Mouse (Mus musculus) hindbrain, embryonic 12.5 days (tissue): ENCODE results near the gene Maml2. TPM values are rescaled to one million over a fixed set of nuclear protein-coding genes. Genes with fewer than 3 reads are reported as not detected.
A peak's percentile ranks its signal among the peaks of the same experiment; 100 is the strongest.

Experiments
- ATAC-seq: fragments of 200-750 bp; cut with Nextera tagmentation; 2 replicates; pipeline ENCODE4 v1.8.0; 2017; ENCODE audit warnings: moderate TSS enrichment; ENCODE audit not compliant: low FRiP score
- H3K27ac ChIP-seq: fragments of 300-500 bp; sonication (generic); 2 replicates; pipeline ENCODE4 v1.5.1; 2016; ENCODE audit warnings: mild to moderate bottlenecking
- H3K27me3 ChIP-seq: fragments of 300-500 bp; sonication (generic); 2 replicates; pipeline ENCODE4 v1.6.1; 2016; ENCODE audit warnings: mild to moderate bottlenecking
- H3K36me3 ChIP-seq: fragments of 300-500 bp; sonication (generic); 2 replicates; pipeline ENCODE4 v1.6.1; 2016; ENCODE audit warnings: mild to moderate bottlenecking
- H3K4me1 ChIP-seq: fragments of 300-500 bp; sonication (generic); 2 replicates; pipeline ENCODE4 v1.6.1; 2016
- H3K4me2 ChIP-seq: fragments of 300-500 bp; sonication (generic); replicated peaks from 2 replicates; pipeline ENCODE4 v1.6.1; 2016; ENCODE audit warnings: mild to moderate bottlenecking
- H3K4me3 ChIP-seq: fragments of 300-500 bp; sonication (generic); 2 replicates; pipeline ENCODE4 v1.5.1; 2016; ENCODE audit warnings: mild to moderate bottlenecking
- H3K9ac ChIP-seq: fragments of 300-500 bp; sonication (generic); 2 replicates; pipeline ENCODE4 v1.6.1; 2016; ENCODE audit warnings: mild to moderate bottlenecking, moderate library complexity
- H3K9me3 ChIP-seq: fragments of 300-500 bp; sonication (generic); replicated peaks from 2 replicates; pipeline ENCODE4 v1.6.1; 2016; ENCODE audit warnings: mild to moderate bottlenecking
- WGBS: fragments of 180-500 bp; shearing (Covaris S2); methylation state at CpG from one replicate; pipeline ENCODE4 v1.1.7; 2016; 5-methylcytosine and 5-hydroxymethylcytosine counted together
- polyA plus RNA-seq: library from polyadenylated mRNA; unstranded; fragments of >200 nt; fragmentation: Nextera tagmentation; extraction: Ambion mirVana; gene quantifications from 2 replicates; pipeline ENCODE4 v1.2.1, GENCODE M21; 2016

The Maml2 gene
- polyA plus RNA-seq, 1 experiment from 2014 or later: 14.1 TPM

GRCm38 (mm10) chr9:13314577-13315004 is 16.8 kb downstream of the Maml2 start:
- no peaks in the 10 kb centered on the region for H3K27me3 ChIP-seq
- no peak for ATAC-seq
- 82% methylated on average over 5 of the region's 5 CpGs for WGBS

GRCm38 (mm10) chr9:13315393-13315792 is 17.6 kb downstream of the Maml2 start:
- no peaks in the 10 kb centered on the region for H3K9me3 ChIP-seq
- no peaks in the 10 kb centered on the region for H3K36me3 ChIP-seq
- no peak overlapping the region for H3K27ac ChIP-seq
- H3K4me1 ChIP-seq: peaks cover 8% of the 10 kb centered on the region
- no peak overlapping the region for H3K9ac ChIP-seq
- no peak for ATAC-seq
- H3K4me3 ChIP-seq: no peak overlapping the region
- no peaks in the 10 kb centered on the region for H3K27me3 ChIP-seq
- 77% methylated on average over 5 of the region's 5 CpGs for WGBS
- H3K4me2 ChIP-seq: no peak overlapping the region

More at GRCm38 (mm10) chr9:13314577-13315004, 16.8 kb downstream of the Maml2 start:
- H3K27ac ChIP-seq: no peak overlapping the region
- H3K4me1 ChIP-seq: peaks cover 16% of the 10 kb centered on the region
- H3K4me3 ChIP-seq: no peak overlapping the region
- H3K9ac ChIP-seq: no peak overlapping the region
- H3K36me3 ChIP-seq: no peaks in the 10 kb centered on the region
- no peak overlapping the region for H3K4me2 ChIP-seq
- no peaks in the 10 kb centered on the region for H3K9me3 ChIP-seq

DNA sequence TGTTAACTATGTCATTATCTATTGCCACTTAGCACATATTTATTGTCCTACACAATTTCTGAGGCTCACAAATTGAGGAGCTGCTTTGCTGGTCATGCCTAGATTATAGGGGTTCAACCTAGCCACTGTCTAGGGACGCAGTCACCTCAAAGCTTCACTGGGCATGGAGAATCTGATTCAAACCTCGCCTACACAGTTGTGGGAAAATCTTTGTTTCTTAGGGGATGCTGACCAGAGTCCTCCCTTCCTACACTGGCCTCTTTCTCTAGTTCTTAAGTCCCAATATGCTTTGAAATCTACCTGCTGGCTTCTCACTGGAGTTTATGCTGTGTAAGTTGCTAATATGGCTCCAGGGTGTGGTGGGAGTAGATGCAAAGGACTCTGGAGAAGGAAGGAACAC is 21.8 kb downstream of the Maml2 start:
- H3K36me3 ChIP-seq: no peaks in the 10 kb centered on the region
- no peak overlapping the region for H3K9ac ChIP-seq
- H3K27ac ChIP-seq: no peak overlapping the region
- H3K4me2 ChIP-seq: no peak overlapping the region
- no peaks in the 10 kb centered on the region for H3K27me3 ChIP-seq
- ATAC-seq: no peak
- no peak overlapping the region for H3K4me3 ChIP-seq
- no peaks in the 10 kb centered on the region for H3K9me3 ChIP-seq
- WGBS: 88% methylated on average over 2 of the region's 2 CpGs
- H3K4me1 ChIP-seq: peaks cover 15% of the 10 kb centered on the region

DNA sequence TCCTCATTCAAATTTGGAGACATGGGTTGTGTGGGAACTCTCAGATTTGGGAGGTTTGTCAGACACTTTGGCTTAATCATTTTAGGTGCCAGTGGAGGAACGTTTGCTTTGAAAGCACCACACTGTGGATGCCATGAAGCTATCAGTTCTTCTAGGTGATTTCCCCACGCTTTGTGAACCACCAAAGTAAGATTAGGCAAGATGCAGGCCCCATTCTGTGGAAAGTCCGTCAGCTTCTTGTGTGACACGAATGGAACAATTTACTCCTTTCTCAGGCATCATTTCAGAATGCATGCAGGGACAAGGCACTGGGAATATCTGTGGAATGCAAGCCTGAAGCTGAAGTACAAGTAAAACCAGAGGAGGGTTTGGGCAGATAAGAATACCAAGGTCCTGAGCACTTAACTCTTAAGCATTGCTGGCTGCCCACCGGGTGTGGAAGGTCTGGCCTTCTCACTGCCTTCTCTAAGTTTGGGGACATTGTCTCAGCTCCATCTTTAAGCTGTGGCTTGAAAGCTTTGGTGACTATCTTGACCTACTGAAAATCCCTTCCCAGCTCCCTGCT is 23.1 kb downstream of the Maml2 start:
- Histone ChIP-seq H3K4me2 (no peak overlapping the region), H3K9me3 (no peaks in the 10 kb centered on the region), H3K4me3 (no peak overlapping the region), H3K36me3 (no peaks in the 10 kb centered on the region), H3K9ac (no peak overlapping the region), H3K27ac (no peak overlapping the region), H3K4me1 (peaks cover 12% of the 10 kb centered on the region), H3K27me3 (no peaks in the 10 kb centered on the region)
- no peak for ATAC-seq
- WGBS: 91% methylated on average over 5 of the region's 5 CpGs

- Histone ChIP-seq H3K36me3 (no peaks in the 10 kb centered on the region), H3K27me3 (no peaks in the 10 kb centered on the region), H3K9ac (no peak overlapping the region), H3K4me3 (no peak overlapping the region), H3K27ac (peak overlapping the region; percentile 13; the same call in 1 of the 2 replicates), H3K9me3 (no peaks in the 10 kb centered on the region), H3K4me2 (no peak overlapping the region), H3K4me1 (peaks cover 12% of the 10 kb centered on the region)
- 86% methylated on average over 2 of the region's 2 CpGs for WGBS
- no peak for ATAC-seq
Measured at GRCm38 (mm10) chr9:13323074-13323473, 25.3 kb downstream of the Maml2 start.

- Histone ChIP-seq H3K4me3 (no peak overlapping the region), H3K9ac (no peak overlapping the region), H3K27me3 (no peaks in the 10 kb centered on the region), H3K4me1 (peaks cover 12% of the 10 kb centered on the region), H3K4me2 (no peak overlapping the region), H3K36me3 (no peaks in the 10 kb centered on the region), H3K27ac (peak overlapping the region; percentile 13; the same call in 1 of the 2 replicates), H3K9me3 (no peaks in the 10 kb centered on the region)
- ATAC-seq: no peak
- WGBS: 24% methylated on average over 1 of the region's 1 CpGs
Measured at GRCm38 (mm10) chr9:13323612-13324011, 25.9 kb downstream of the Maml2 start.

- no peaks in the 10 kb centered on the region for H3K9me3 ChIP-seq
- H3K4me3 ChIP-seq: no peak overlapping the region
- peaks cover 6% of the 10 kb centered on the region for H3K36me3 ChIP-seq
- H3K9ac ChIP-seq: no peak overlapping the region
- H3K27me3 ChIP-seq: no peaks in the 10 kb centered on the region
- H3K27ac ChIP-seq: no peak overlapping the region
- H3K4me1 ChIP-seq: no peaks in the 10 kb centered on the region
- no peak for ATAC-seq
- H3K4me2 ChIP-seq: no peak overlapping the region
Measured at GRCm38 (mm10) chr9:13414230-13414766, 116.5 kb downstream of the Maml2 start.

DNA sequence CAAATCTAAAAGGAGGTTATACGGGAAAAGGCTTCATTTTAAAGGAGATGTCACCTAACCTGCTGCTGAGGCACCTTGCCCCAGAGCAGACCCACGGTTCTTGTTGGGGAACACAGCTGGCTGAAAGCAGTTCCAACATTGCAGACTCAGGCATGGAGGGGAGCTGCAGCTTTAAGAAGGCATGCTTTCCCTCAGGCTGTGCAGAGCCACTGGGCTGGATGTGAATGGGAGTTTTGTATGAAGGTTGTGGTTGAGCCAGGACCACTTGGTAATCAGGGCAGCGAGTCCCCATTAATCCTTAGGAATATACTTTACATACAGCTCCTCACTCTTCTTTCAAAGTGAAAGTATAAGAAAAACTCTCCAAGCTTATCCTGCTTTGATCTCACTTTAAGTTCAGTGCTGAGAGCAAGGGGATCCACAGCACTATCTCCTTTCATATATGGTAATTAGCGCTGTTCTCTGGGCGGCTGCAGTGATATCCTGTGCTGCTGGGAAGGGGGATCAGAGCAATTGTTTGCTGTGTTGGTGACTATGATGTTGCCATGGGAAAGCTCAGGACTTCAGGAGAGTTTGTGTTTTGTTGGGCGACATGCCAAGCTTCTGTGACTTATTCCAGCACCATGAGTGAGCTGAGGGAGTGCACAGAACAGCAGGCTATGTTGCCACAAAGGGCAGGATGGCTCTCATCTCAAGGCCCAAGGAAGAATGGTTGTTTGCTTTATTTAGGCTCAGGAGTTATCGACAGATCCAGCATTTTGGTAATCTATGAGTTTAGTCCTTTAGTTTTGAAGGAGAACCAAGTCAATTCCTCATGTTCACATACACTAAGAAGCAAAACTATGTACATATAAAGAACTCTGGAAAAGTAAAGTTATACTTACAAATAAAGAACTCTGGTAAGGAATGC is 127.5 kb downstream of the Maml2 start:
- 15% methylated on average over 7 of the region's 7 CpGs for WGBS
- Histone ChIP-seq H3K4me3 (no peak overlapping the region), H3K27ac (peak overlapping the region; percentile 74), H3K9me3 (no peaks in the 10 kb centered on the region), H3K36me3 (no peaks in the 10 kb centered on the region), H3K4me2 (peak overlapping the region; percentile 23), H3K9ac (no peak overlapping the region), H3K4me1 (peaks cover 29% of the 10 kb centered on the region), H3K27me3 (no peaks in the 10 kb centered on the region)
- ATAC-seq: peak; percentile 98

GRCm38 (mm10) chr9:13429477-13430125 is 131.8 kb downstream of the Maml2 start:
- ATAC-seq: no peak
- Histone ChIP-seq H3K27ac (no peak overlapping the region), H3K9ac (no peak overlapping the region), H3K4me2 (no peak overlapping the region), H3K4me1 (peaks cover 26% of the 10 kb centered on the region), H3K9me3 (no peaks in the 10 kb centered on the region), H3K4me3 (no peak overlapping the region), H3K27me3 (no peaks in the 10 kb centered on the region), H3K36me3 (no peaks in the 10 kb centered on the region)
- WGBS: 41% methylated on average over 2 of the region's 2 CpGs

DNA sequence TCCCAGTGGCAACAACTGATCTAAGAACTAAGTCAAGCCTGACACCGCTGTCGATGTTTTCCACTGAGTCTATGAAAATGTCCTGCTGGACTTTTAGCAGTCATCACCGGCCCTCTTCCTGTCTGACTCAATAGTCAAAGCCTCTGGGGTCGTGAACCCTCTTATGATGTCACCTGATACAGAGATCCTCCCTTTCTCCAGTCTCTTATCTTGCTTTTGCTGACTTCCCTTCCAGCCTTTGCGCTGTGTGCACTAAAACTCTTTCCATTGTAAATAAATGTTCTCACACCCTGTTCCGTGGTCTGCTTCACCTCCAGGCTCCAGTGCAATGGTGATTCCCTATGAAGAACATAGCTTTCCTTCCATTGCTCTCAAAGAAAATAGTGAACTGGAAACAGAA is 132.5 kb downstream of the Maml2 start:
- H3K9ac ChIP-seq: no peak overlapping the region
- H3K4me1 ChIP-seq: peaks cover 25% of the 10 kb centered on the region
- no peak overlapping the region for H3K27ac ChIP-seq
- H3K27me3 ChIP-seq: no peaks in the 10 kb centered on the region
- WGBS: 88% methylated on average over 6 of the region's 6 CpGs
- no peak for ATAC-seq
- no peak overlapping the region for H3K4me3 ChIP-seq
- H3K9me3 ChIP-seq: no peaks in the 10 kb centered on the region
- no peaks in the 10 kb centered on the region for H3K36me3 ChIP-seq
- no peak overlapping the region for H3K4me2 ChIP-seq

DNA sequence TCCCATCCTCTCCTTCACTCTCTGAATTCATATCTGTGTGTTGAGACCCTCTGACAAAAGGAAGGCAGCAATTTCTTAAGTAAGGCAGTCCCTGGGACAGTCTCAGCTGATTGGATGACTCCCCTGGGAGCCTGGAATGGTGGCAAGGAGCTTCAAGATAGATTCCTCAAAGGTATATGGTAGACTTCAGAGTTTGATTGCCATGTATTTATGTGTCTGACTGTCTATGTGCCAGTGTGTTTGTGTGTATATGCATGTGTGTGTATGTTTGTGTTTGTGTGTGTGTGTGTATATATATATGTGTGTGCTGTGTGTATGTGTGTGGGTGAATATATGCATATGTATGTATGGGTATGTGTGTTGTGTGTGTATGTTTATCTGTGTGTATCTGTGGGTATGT is 133.0 kb downstream of the Maml2 start:
- Histone ChIP-seq H3K36me3 (no peaks in the 10 kb centered on the region), H3K4me2 (no peak overlapping the region), H3K27me3 (no peaks in the 10 kb centered on the region), H3K9ac (no peak overlapping the region), H3K9me3 (no peaks in the 10 kb centered on the region), H3K27ac (no peak overlapping the region), H3K4me3 (no peak overlapping the region), H3K4me1 (peaks cover 22% of the 10 kb centered on the region)
- no peak for ATAC-seq

DNA sequence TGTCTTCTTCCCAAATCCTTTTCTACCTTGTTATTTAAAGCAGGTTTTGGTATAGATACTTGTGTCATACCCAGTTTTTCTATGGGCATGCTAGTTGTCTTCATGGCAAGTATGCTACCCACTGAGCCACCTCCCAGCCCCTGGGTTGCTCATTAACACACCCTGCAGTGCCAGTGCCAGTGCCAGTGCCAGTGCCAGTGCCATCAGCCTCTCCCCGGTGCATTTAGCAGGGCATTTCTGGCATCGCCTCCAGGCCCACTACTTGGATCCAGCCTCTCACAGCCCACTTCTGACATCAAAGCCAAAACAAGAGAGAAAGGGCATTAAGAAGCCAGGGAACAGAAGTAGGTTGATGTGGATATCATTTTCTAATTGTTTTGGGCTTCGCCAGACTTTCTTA is 133.9 kb downstream of the Maml2 start:
- Histone ChIP-seq H3K4me1 (peaks cover 17% of the 10 kb centered on the region), H3K36me3 (no peaks in the 10 kb centered on the region), H3K27me3 (no peaks in the 10 kb centered on the region), H3K9me3 (no peaks in the 10 kb centered on the region), H3K9ac (no peak overlapping the region), H3K4me2 (no peak overlapping the region), H3K4me3 (no peak overlapping the region), H3K27ac (no peak overlapping the region)
- ATAC-seq: no peak
- WGBS: 98% methylated on average over 3 of the region's 3 CpGs
